Mouse (Mus musculus) heart, adult 2 months (tissue): ENCODE measurements around the gene Apopt1.

Source experiments
- CTCF ChIP-seq: fragments of 200-600 bp; IDR thresholded peaks from 2 replicates; pipeline ENCODE4 v1.8.1; 2022; ENCODE audit warnings: antibody characterized with exemption, mild to moderate bottlenecking, moderate library complexity
- EP300 ChIP-seq: fragments of 200-500 bp; IDR thresholded peaks from 2 replicates; pipeline ENCODE4 v1.6.1; 2011; ENCODE audit warnings: low read depth, low read length, control low read depth; ENCODE audit not compliant: insufficient read depth
- POLR2A ChIP-seq: fragments of 200-500 bp; IDR thresholded peaks from 2 replicates; pipeline ENCODE4 v1.6.1; 2011; ENCODE audit warnings: mild to moderate bottlenecking, low read depth, low read length, control low read depth; ENCODE audit not compliant: insufficient read depth

GRCm38 (mm10) chr12:111698346-111698913 is 14.6 kb upstream of the Apopt1 start:
- no peak for TF ChIP-seq CTCF
- TF ChIP-seq POLR2A: 0 out of 2 replicates have a peak, but pooled peaks have one; percentile 25
- TF ChIP-seq EP300: no peak
